Mouse (Mus musculus) ES-E14 (cell line): ENCODE results near the gene Fblim1. TPM values are rescaled to one million over a fixed set of nuclear protein-coding genes. Genes with fewer than 3 reads are reported as not detected.
A peak's percentile ranks its signal among the peaks of the same experiment; 100 is the strongest.

Experiments used
- DNase-seq: peaks from one replicate; pipeline ENCODE4 v3.0.0-alpha.2; 2013; ENCODE audit warnings: low read depth, low spot score
- H3K27ac ChIP-seq: 2 replicates; pipeline ENCODE4 v1.5.1; 2012; ENCODE audit warnings: low read depth, mild to moderate bottlenecking, low read length, moderate library complexity, mixed read lengths; ENCODE audit not compliant: poor library complexity, insufficient read depth, severe bottlenecking
- H3K36me3 ChIP-seq: 2 replicates; pipeline ENCODE4 v1.6.1; 2012; ENCODE audit warnings: mild to moderate bottlenecking, low read length, moderate library complexity, mixed read lengths; ENCODE audit not compliant: control insufficient read depth, poor library complexity, insufficient read depth, severe bottlenecking
- H3K4me1 ChIP-seq, 2 experiments: fragments of 150-350 bp in 1 of 2; sonication (generic) in 1 of 2; 2 replicates each; pipeline ENCODE4 v1.6.1; 2012; ENCODE audit warnings: low read length in 2 of 2, mild to moderate bottlenecking in 1 of 2, mixed read lengths in 1 of 2; ENCODE audit not compliant: control insufficient read depth in 2 of 2, insufficient read depth in 2 of 2, poor library complexity in 1 of 2
- H3K4me3 ChIP-seq, 2 experiments: fragments of 150-350 bp in 1 of 2; sonication (generic) in 1 of 2; 2 replicates each; pipeline ENCODE4 v1.5.1; 2012; ENCODE audit warnings: low read length in 2 of 2, low read depth in 1 of 2, mild to moderate bottlenecking in 1 of 2, mixed read lengths in 1 of 2; ENCODE audit not compliant: insufficient read depth in 1 of 2, poor library complexity in 1 of 2, severe bottlenecking in 1 of 2
- H3K9ac ChIP-seq: 2 replicates; pipeline ENCODE4 v1.6.1; 2012; ENCODE audit warnings: low read depth, mild to moderate bottlenecking, low read length, mixed read lengths; ENCODE audit not compliant: poor library complexity, insufficient read depth, severe bottlenecking
- H3K9me3 ChIP-seq: fragments of 150-350 bp; sonication (generic); 2 replicates; pipeline ENCODE4 v1.6.1; 2012; ENCODE audit warnings: low read depth, mild to moderate bottlenecking, low read length; ENCODE audit not compliant: control insufficient read depth, insufficient read depth
- CHD2 ChIP-seq: IDR thresholded peaks from 2 replicates; pipeline ENCODE4 v1.6.1; 2014; ENCODE audit warnings: mild to moderate bottlenecking, low read depth, low read length, inconsistent platforms
- HCFC1 ChIP-seq: IDR thresholded peaks from 2 replicates; pipeline ENCODE4 v1.6.1; 2012; ENCODE audit warnings: low read length, inconsistent platforms, borderline replicate concordance; ENCODE audit not compliant: insufficient read depth
- MAFK ChIP-seq: IDR thresholded peaks from 2 replicates; pipeline ENCODE4 v1.6.1; 2014; ENCODE audit warnings: mild to moderate bottlenecking, low read depth, low read length, inconsistent platforms; ENCODE audit not compliant: insufficient read depth
- ZC3H11A ChIP-seq: IDR thresholded peaks from 2 replicates; pipeline ENCODE4 v1.6.1; 2012; ENCODE audit warnings: low read depth, mild to moderate bottlenecking, inconsistent platforms, low read length, borderline replicate concordance
- ZNF384 ChIP-seq: IDR thresholded peaks from 2 replicates; pipeline ENCODE4 v1.6.1; 2012; ENCODE audit warnings: low read depth, low read length, inconsistent platforms
- in situ Hi-C, 2 experiments: fragments of 600-800 bp; cut with MboI; formaldehyde crosslinking; loops; one replicate each; pipeline ENCODE4 v1.15.1; 2025; ENCODE audit warnings: low sequenced_read_pairs in 2 of 2, inconsistent platforms in 1 of 2; ENCODE audit not compliant: unreplicated experiment in 2 of 2
- total RNA-seq: library from RNA; depleted of rRNA; stranded (reverse); fragments of 300-350 nt; gene quantifications from 2 replicates; pipeline ENCODE4 v1.2.3, GENCODE M21; 2012

Gene Fblim1
- total RNA-seq, 1 experiment: 71.3 TPM

- TF ChIP-seq ZNF384 (no peak), ZC3H11A (no peak), MAFK (no peak), HCFC1 (no peak), CHD2 (no peak)
Observed at GRCm38 (mm10) chr4:141602523-141603223, 3.2 kb downstream of the Fblim1 start.

GRCm38 (mm10) chr4:141601148-141601862, 4.6 kb downstream of the Fblim1 start:
- TF ChIP-seq ZNF384: no peak
- no peak for TF ChIP-seq HCFC1
- no peak for TF ChIP-seq CHD2
- TF ChIP-seq ZC3H11A: no peak
- no peak for TF ChIP-seq MAFK
- Histone ChIP-seq H3K4me3 (0 out of 4 replicates have a peak overlapping the region, but pooled peaks of 1 of the 2 experiments have one; percentile 1), H3K4me1 (peaks cover 9 to 31% of the 10 kb centered on the region in 2 experiments; a peak in 3 of 4 replicates), H3K9me3 (no peaks in the 10 kb centered on the region), H3K9ac (no peak overlapping the region), H3K36me3 (no peaks in the 10 kb centered on the region), H3K27ac (no peak overlapping the region)
- in situ Hi-C loops: no loop called here
- no peak for DNase-seq

More at GRCm38 (mm10) chr4:141602523-141603223, 3.2 kb downstream of the Fblim1 start:
- H3K4me3 ChIP-seq: no peak overlapping the region
- H3K4me1 ChIP-seq: peaks cover 9 to 26% of the 10 kb centered on the region in 2 experiments; a peak in 3 of 4 replicates
- no peak for DNase-seq
- H3K9me3 ChIP-seq: no peaks in the 10 kb centered on the region
- no peak overlapping the region for H3K9ac ChIP-seq
- no peak overlapping the region for H3K27ac ChIP-seq
- H3K36me3 ChIP-seq: no peaks in the 10 kb centered on the region
- in situ Hi-C loops: no loop called here

GRCm38 (mm10) chr4:141600364-141600763, 5.5 kb downstream of the Fblim1 start:
- in situ Hi-C loops: no loop called here
- DNase-seq: no peak
- no peak for TF ChIP-seq ZC3H11A
- no peak for TF ChIP-seq MAFK
- TF ChIP-seq CHD2: no peak
- no peak for TF ChIP-seq ZNF384
- no peak for TF ChIP-seq HCFC1
- H3K4me1 ChIP-seq: peaks cover 9 to 34% of the 10 kb centered on the region in 2 experiments; a peak in 3 of 4 replicates
- H3K9ac ChIP-seq: peak overlapping the region; percentile 8; the same call in 1 of the 2 replicates
- H3K36me3 ChIP-seq: peaks cover 4% of the 10 kb centered on the region; the same call in 1 of the 2 replicates
- H3K9me3 ChIP-seq: no peaks in the 10 kb centered on the region
- peak overlapping the region; percentile 22; the same call in 1 of the 2 replicates for H3K27ac ChIP-seq
- peak overlapping the region; percentile 75 to 88 for H3K4me3 ChIP-seq

- in situ Hi-C loops: no loop called here
- Histone ChIP-seq H3K4me3 (peak overlapping the region; percentile 75 to 88), H3K27ac (peak overlapping the region; percentile 93), H3K36me3 (peaks cover 13% of the 10 kb centered on the region), H3K9me3 (no peaks in the 10 kb centered on the region), H3K4me1 (peaks cover 9 to 34% of the 10 kb centered on the region in 2 experiments; a peak in 3 of 4 replicates), H3K9ac (peak overlapping the region; percentile 90)
- peak; percentile 69 for DNase-seq
- 0 out of 2 replicates have a peak, but pooled peaks have one; percentile 26 for TF ChIP-seq HCFC1
- no peak for TF ChIP-seq MAFK
Observed at GRCm38 (mm10) chr4:141599251-141600141, 6.4 kb downstream of the Fblim1 start.
